Mouse (Mus musculus) left cerebral cortex, adult 9 months (tissue): ENCODE measurements around the gene Sorbs1.

Experiments used
- DNase-seq, 2 experiments: peaks; one replicate each; pipeline ENCODE4 v3.0.0; 2022; ENCODE audit warnings: low spot score in 2 of 2

The Sorbs1 gene

GRCm38 (mm10) chr19:40259485-40259884 lies 254.1 kb downstream of the Sorbs1 start:
- DNase-seq: no peak

- no peak for DNase-seq
These were observed 256.2 kb downstream of the Sorbs1 start for GRCm38 (mm10) chr19:40257396-40257795.

DNA sequence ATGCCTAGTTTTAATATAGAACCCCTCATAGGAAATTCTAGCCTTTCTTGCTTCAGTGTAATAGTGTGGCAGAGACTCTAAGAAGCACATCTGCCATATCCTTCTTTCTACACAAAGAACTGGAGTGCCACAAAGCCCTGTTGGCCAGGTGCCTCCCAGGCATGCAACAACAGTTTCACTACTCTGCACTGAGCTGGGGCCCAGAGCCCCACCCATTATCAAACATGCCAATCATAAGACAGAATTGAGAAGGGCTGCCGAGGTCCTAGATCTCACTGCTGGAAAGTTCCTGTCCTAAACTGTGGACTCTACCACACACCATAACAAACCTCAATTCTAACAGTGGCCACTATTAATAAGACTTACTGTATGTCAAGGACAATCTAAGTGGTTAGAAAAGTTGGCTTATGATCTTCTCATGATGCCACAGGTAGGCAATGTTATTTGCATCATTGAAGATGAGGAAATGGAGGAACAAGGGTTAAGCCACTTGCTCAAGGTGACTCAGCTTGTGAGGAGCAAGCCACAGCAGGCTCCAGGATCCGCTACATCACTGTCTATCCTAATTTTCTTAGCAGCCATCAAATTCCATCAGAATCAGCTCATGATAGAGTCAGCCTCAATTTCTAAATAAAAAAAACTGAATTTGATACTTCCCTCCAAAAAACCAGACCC lies 257.1 kb downstream of the Sorbs1 start:
- DNase-seq: no peak

DNA sequence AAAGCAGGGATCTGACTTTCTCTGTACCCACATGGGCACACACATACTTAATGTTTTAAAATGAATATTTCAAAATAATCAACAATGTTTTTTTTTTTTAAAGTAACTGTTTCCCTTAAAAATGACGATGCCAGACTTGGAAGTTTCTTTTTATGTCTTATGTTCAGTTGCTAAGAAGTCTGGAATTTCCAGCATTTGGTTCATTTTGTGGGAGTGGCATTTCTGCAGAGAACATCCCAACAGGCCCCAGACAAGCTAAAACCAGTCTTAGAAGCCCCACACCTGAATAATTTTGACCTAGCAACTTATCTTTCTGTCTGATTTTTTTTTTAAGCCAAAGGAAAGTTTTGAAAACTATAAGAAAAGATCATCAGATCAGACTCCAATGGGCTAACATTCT lies 258.0 kb downstream of the Sorbs1 start:
- DNase-seq: no peak

DNA sequence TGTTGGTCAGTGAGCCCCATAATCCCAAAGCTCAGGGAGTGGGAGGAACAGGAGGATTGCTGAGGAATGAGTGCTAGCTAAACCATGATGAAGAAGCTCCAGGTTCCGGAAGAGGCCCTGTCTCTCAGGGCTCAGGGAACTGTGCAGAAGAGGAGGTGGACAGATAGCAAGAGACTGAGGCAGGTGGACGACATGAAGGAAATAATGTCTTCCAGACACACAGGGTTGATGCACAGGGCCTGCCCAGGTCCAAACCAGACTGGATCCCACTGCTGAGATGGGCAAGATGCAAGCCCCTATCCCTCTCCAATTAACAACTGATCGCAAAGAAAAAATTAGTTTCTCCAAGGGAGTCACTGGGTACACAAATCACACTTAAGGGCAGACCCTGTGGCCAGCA lies 258.8 kb downstream of the Sorbs1 start:
- no peak for DNase-seq

GRCm38 (mm10) chr19:40253768-40254167 lies 259.8 kb downstream of the Sorbs1 start:
- no peak for DNase-seq

- DNase-seq: no peak
These were observed 262.5 kb downstream of the Sorbs1 start for GRCm38 (mm10) chr19:40251115-40251514.

DNA sequence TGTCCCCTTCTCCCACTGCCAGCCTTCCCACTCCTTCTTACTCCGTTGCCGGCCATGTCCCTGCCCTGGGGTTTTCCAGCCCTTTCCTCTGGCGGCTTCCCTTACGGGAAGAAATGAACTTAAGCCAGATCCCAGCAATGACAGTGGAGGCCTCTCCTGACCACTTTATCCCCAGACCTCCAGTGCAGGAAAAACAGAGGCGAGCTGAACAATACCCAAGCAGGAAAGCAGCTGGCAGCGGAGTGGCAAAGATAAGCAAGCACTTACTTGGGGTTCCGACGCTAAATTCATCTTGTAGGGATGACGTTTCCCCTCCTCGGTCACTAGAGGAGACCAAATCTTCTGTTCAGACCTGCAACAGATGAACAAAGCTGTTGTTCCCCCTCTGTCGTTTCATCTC lies 264.2 kb downstream of the Sorbs1 start:
- DNase-seq: no peak

DNA sequence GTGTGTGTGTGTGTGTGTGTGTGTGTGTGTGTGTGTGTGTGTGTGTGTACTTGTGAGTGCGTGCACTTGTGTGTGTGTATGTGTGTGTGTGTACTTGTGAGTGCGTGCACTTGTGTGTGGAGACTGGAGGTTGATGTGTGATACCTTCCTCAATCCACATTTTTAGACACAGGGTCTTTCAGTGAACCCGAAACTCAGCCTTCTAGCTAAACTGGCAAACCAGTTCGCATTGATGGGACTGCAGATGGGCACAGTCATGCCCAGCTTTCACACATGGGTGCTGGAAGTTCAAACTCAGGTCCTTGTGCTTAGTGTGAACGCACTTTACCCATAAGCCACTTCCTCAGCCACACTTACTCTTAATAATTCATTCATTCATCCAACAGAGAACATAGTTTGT lies 265.1 kb downstream of the Sorbs1 start:
- no peak for DNase-seq

- no peak for DNase-seq
These were observed 266.3 kb downstream of the Sorbs1 start for GRCm38 (mm10) chr19:40247268-40247666.

GRCm38 (mm10) chr19:40246646-40247267 lies 266.8 kb downstream of the Sorbs1 start:
- DNase-seq: no peak
